Mouse (Mus musculus) cerebellum, adult 2 months (tissue): ENCODE results near the gene Iqcb1. TPM values are rescaled to one million over a fixed set of nuclear protein-coding genes. Genes with fewer than 3 reads are reported as not detected.

Source experiments
- DNase-seq, 2 experiments: peaks; one replicate each; pipeline ENCODE4 v3.0.0; 2021
- H3K27ac ChIP-seq: fragments of 200-500 bp; 2 replicates; pipeline ENCODE4 v1.5.1; 2012; ENCODE audit warnings: low read length, control low read depth, inconsistent platforms; ENCODE audit not compliant: insufficient read depth
- H3K27me3 ChIP-seq: fragments of 200-500 bp; 2 replicates; pipeline ENCODE4 v1.6.1; 2012; ENCODE audit warnings: inconsistent platforms, mild to moderate bottlenecking, low read length, moderate library complexity; ENCODE audit not compliant: control insufficient read depth, insufficient read depth
- H3K4me1 ChIP-seq: fragments of 200-500 bp; 2 replicates; pipeline ENCODE4 v1.6.1; 2011; ENCODE audit warnings: low read length; ENCODE audit not compliant: control insufficient read depth, insufficient read depth
- H3K4me3 ChIP-seq: fragments of 200-500 bp; replicated peaks from 2 replicates; pipeline ENCODE3; 2011; ENCODE audit warnings: mild to moderate bottlenecking, low read depth, low read length, control low read depth; ENCODE audit not compliant: insufficient read depth
- CTCF ChIP-seq: fragments of 200-500 bp; IDR thresholded peaks from 2 replicates; pipeline ENCODE4 v1.5.1; 2011; ENCODE audit warnings: low read depth, mild to moderate bottlenecking, control low read depth, low read length, moderate library complexity, borderline replicate concordance; ENCODE audit not compliant: insufficient read depth
- POLR2A ChIP-seq: fragments of 200-500 bp; IDR thresholded peaks from 2 replicates; pipeline ENCODE4 v1.6.1; 2011; ENCODE audit warnings: low read length, control low read depth, borderline replicate concordance; ENCODE audit not compliant: insufficient read depth
- WGBS: fragments of 180-500 bp; shearing (Covaris S2); methylation state at CpG from one replicate; pipeline ENCODE4 v1.1.7; 2018; 5-methylcytosine and 5-hydroxymethylcytosine counted together
- polyA plus RNA-seq: library from polyadenylated mRNA; depleted of rRNA; stranded (reverse); fragments of >200 nt; gene quantifications from 2 replicates; pipeline ENCODE4 v1.2.3, GENCODE M21; 2012

The Iqcb1 gene
- polyA plus RNA-seq, 1 experiment = 30.2 TPM

DNA sequence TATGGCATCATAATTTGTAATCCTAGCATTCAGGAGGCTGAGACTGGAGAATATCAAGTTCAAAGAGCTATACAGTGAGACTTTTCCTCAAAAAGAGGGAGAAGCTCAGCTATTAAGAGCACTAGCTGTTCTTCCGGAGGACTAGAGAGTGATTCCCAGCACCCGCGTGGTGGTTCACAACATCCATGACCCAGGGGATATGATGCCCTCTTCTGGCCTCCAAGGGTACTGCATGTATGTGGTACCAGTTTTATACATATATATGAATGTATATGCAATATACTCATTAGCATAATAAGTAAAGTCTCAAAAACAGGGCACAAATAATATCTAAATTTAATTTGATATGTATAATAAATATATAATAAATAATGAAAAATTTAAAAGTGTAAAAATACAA, 25.8 kb upstream of the Iqcb1 start:
- WGBS = 83% methylated on average over 3 of the region's 3 CpGs
- H3K4me1 ChIP-seq = no peaks in the 10 kb centered on the region

DNA sequence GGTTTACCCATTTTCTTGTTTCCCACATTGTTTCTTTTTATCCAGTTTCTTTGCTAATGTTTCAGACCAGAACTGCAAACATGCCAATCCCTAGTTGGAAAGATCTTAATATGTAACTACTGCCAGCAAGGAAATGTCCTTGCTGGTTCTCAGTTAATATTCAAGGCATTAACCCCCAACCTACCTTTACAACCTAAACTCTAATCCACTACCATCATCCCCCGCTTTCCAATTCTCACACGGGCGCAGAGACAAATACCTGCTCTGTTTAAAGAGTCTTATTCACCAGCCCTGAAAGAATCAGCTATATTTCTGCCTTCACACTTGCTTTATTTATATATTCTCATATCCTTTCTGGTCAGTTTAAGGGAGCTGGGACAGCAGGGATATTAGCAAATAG, 19.6 kb upstream of the Iqcb1 start:
- Histone ChIP-seq H3K27ac (no peak overlapping the region), H3K4me1 (no peaks in the 10 kb centered on the region), H3K27me3 (no peaks in the 10 kb centered on the region), H3K4me3 (no peak overlapping the region)
- TF ChIP-seq CTCF (no peak), POLR2A (no peak)
- WGBS = 93% methylated on average over 3 of the region's 3 CpGs
- DNase-seq = no peak

More for the DNA sequence above, 25.8 kb upstream of the Iqcb1 start:
- Histone ChIP-seq H3K4me3 (no peak overlapping the region), H3K27me3 (no peaks in the 10 kb centered on the region), H3K27ac (no peak overlapping the region)
- DNase-seq = no peak
- TF ChIP-seq POLR2A (no peak), CTCF (no peak)

DNA sequence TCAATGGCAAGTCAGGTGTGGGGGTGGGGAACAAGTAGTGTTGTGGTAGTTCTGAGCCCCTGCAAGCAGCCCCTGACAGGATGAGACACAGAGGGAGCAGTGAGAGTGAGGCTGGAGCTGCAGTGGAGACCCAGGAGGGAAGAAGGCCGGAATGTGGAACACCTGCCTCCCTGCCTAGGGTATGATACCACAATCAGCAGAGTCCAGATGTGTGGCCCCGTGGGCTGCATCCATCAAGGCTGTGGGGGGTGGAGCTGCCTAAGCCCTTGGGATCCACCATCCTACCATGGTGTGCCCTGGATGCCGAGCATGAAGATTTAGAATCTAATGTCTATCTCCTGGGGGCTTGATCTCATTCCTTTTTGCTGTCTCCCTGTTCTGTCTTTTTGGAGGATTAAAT, 14.5 kb upstream of the Iqcb1 start:
- no peaks in the 10 kb centered on the region for H3K4me1 ChIP-seq

DNA sequence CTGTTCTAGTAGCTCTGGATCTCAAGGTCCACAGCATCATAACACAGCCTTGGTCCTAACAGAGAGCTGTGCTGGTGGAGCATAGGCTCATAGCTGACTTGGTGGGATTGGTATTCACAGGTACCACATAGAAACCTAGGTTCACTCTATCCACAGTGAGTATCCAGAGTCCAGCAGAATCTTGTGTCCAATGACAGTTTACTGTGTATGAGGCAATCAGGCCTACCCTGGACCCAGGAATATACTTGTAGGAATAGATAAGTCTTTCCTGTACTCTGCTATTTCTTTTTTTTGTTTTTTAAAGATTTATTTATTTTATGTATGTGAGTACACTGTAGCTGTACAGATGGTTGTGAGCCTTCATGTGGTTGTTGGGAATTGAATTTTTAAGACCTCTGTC, 11.3 kb upstream of the Iqcb1 start:
- TF ChIP-seq CTCF = no peak
- no peak for DNase-seq
- Histone ChIP-seq H3K27ac (no peak overlapping the region), H3K4me3 (no peak overlapping the region), H3K27me3 (no peaks in the 10 kb centered on the region), H3K4me1 (no peaks in the 10 kb centered on the region)

More for the DNA sequence above, 14.5 kb upstream of the Iqcb1 start:
- H3K27me3 ChIP-seq = no peaks in the 10 kb centered on the region
- no peak for DNase-seq
- no peak overlapping the region for H3K27ac ChIP-seq
- no peak for TF ChIP-seq CTCF
- no peak for TF ChIP-seq POLR2A
- WGBS = 77% methylated on average over 3 of the region's 3 CpGs
- no peak overlapping the region for H3K4me3 ChIP-seq

DNA sequence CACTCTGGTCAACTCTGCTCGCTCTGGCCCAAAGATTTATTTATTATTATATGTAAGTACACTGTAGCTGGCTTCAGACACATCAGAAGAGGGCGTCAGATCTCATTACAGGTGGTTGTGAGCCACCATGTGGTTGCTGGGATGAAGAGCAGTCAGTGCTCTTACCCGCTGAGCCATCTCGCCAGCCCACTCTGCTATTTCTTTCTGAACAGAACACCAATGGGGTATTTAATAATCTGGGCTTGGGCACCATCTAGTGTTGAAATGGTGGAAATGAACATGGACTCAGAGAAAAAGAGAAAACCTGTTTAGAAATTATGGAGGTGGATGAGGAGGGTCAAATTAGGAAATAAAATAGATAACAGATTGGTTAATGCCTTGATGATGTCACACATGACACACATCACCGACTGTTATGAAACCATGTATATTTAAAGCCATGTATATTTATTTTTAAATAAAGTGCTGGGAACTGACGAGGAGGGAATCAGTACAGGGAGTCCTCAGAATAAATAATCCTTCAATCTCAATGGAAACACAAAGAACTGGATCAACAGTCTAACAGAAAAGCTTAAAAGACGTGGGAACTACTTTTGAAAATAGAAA, 10.8 kb upstream of the Iqcb1 start:
- H3K27me3 ChIP-seq = no peaks in the 10 kb centered on the region
- TF ChIP-seq CTCF = peak; percentile 53
- no peak for TF ChIP-seq POLR2A
- H3K27ac ChIP-seq = no peak overlapping the region
- H3K4me3 ChIP-seq = no peak overlapping the region
- H3K4me1 ChIP-seq = no peaks in the 10 kb centered on the region
- DNase-seq = peak; percentile 57 to 78
- 19% methylated on average over 7 of the region's 7 CpGs for WGBS

DNA sequence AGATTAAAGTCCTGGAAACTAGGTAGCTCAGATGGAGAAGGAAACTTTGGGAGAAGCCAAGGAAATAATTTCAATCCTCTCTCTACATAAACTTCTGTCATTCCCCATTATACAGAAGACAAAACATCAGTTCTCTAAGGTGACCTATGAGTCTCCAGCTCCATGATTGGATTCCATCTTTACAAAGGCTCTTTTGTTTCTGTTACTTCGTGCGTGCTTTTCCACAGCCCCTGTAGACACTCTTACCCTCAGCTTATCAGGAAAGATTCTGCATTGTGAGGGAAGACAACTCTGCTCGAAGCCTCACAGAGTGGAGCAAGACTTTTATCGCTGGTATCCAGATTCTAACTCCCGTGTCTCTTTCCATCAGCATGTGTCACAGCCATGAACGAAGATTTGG, 8.2 kb upstream of the Iqcb1 start:
- Histone ChIP-seq H3K27me3 (no peaks in the 10 kb centered on the region; the same call in 1 of the 2 replicates), H3K27ac (no peak overlapping the region), H3K4me1 (no peaks in the 10 kb centered on the region), H3K4me3 (no peak overlapping the region)
- TF ChIP-seq CTCF (no peak), POLR2A (no peak)
- 49% methylated on average over 6 of the region's 6 CpGs for WGBS
- no peak for DNase-seq

DNA sequence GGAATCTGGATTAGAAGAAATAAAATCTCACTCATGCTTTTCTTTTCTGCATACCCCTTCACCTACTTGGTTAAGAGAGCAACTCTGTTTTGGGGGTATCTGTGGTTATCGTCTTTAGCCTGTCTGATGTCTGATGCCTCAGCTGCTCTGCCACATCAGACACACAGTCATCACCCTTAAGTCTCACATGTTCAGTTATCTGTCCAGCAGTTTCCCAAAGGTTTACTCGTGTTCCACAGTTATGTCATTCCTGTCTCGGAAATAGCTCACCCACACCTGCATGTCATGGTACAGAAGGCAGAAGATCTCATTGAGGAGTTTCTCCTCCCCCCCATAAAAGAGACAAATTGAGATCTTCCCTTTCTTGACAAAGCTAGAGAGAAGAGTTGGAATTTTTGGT, 7.4 kb upstream of the Iqcb1 start:
- no peak for DNase-seq
- no peak overlapping the region for H3K4me3 ChIP-seq
- no peak overlapping the region for H3K27ac ChIP-seq
- WGBS = 86% methylated on average over 3 of the region's 3 CpGs
- TF ChIP-seq CTCF = no peak
- TF ChIP-seq POLR2A = no peak
- no peaks in the 10 kb centered on the region for H3K4me1 ChIP-seq
- H3K27me3 ChIP-seq = no peaks in the 10 kb centered on the region; the same call in 1 of the 2 replicates

DNA sequence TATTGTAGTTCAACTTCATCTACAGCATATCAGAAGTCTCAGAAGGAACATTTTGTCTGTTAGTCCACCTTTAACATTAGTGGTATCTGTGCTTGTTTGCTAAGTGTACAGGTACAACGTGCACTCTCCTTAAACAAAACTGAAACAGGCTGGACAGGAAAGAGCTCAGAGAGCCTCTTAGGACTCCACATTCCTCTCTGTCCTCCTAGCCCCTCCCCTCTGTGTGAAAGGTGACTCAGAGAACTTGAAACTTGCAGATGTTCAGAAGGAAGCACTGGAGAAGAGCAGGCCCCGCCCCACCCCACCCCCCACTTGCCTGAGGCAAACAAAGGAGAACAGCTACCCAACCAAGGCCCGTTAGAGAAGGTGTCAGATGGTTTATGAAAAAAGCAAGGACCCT, 6.7 kb upstream of the Iqcb1 start:
- no peak for DNase-seq
- no peaks in the 10 kb centered on the region for H3K4me1 ChIP-seq
- WGBS = 23% methylated on average over 3 of the region's 3 CpGs
- no peaks in the 10 kb centered on the region; the same call in 1 of the 2 replicates for H3K27me3 ChIP-seq
- H3K27ac ChIP-seq = no peak overlapping the region
- TF ChIP-seq POLR2A (no peak), CTCF (no peak)
- H3K4me3 ChIP-seq = no peak overlapping the region
